Mouse (Mus musculus) mammary gland, adult 2 months (tissue): ENCODE measurements around the gene Arxes2. TPM values are rescaled to one million over a fixed set of nuclear protein-coding genes. Genes with fewer than 3 reads are reported as not detected.

Experiments
- polyA plus RNA-seq: library from polyadenylated mRNA; depleted of rRNA; stranded (reverse); fragments of >200 nt; gene quantifications from 2 replicates; pipeline ENCODE4 v1.2.3, GENCODE M21; 2012; ENCODE audit warnings: low replicate concordance; rRNA removed

Arxes2 gene
- 38.8 and 88.4 TPM in 2 replicates for polyA plus RNA-seq

DNA sequence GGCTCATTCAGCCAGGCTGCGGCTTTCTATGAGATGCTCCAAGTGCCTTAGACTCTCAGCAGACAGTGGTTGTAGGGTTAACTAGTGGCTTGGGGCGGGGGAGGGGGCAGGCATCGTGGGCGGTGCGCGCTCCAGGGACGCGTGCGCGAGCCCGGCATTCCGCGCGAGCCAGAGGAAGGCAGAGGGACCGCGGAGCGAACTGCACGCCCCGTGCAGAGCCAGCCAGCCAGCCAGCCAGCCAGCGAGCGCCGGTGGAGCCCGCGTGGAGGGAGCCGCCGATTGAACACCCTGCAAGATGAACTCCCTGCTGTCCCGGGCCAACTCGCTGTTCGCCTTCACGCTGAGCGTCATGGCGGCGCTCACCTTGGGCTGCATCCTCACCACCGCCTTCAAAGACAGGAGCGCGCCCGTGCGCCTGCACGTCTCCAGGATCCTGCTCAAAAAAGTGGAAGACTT is at the start of gene Arxes2:
TSS of gene Arxes2 (plus strand) at position 161 of the 456 bp plus-strand sequence.

GRCm38 (mm10) chrX:136032799-136033763 is 39.5 kb downstream of the Arxes2 start, which contains the start of gene Arxes1:
TSS of gene Arxes1 (plus strand) at chrX:136033367.

Other genes with a start within 250 kb of the Arxes2 start
- gene Bhlhb9, start 196.2 kb upstream of the Arxes2 start, polyA plus RNA-seq: 2.1 and 3.1 TPM in 2 replicates
- gene Gprasp2, start 154.8 kb upstream of the Arxes2 start, polyA plus RNA-seq: 0.55 and 6.6 TPM in 2 replicates
- gene Arxes1, start 39.5 kb downstream of the Arxes2 start, polyA plus RNA-seq: 5.7 and 24.1 TPM in 2 replicates
- gene Bex2, start 74.4 kb downstream of the Arxes2 start, polyA plus RNA-seq: not detected in 2 replicates
- not detected in 2 replicates for gene Nxf3, start 91.4 kb downstream of the Arxes2 start, polyA plus RNA-seq
- not detected in 2 replicates for gene Bex4, start 145.2 kb downstream of the Arxes2 start, polyA plus RNA-seq
- 2.4 and 6.5 TPM in 2 replicates for gene Tceal8, start 178.5 kb downstream of the Arxes2 start, polyA plus RNA-seq
- 0.19 TPM in 1 of 2 replicates, not detected in the other for gene Tceal5, start 210.1 kb downstream of the Arxes2 start, polyA plus RNA-seq
- 0.49 TPM in 1 of 2 replicates, not detected in the other for gene Tceal7, start 221.0 kb downstream of the Arxes2 start, polyA plus RNA-seq
- 1.4 TPM in 1 of 2 replicates, not detected in the other for gene Bex1, start 221.7 kb downstream of the Arxes2 start, polyA plus RNA-seq